Mouse (Mus musculus) kidney, adult 2 months (tissue): ENCODE measurements around the gene Cped1.

Experiments
- CTCF ChIP-seq: fragments of 200-500 bp; conservative IDR thresholded peaks from 2 replicates; pipeline ENCODE4 v1.5.1; 2011; ENCODE audit warnings: low read depth, mild to moderate bottlenecking, control low read depth, low read length, moderate library complexity, mixed read lengths; ENCODE audit not compliant: insufficient read depth, insufficient read length
- POLR2A ChIP-seq: fragments of 200-500 bp; IDR thresholded peaks from one replicate; pipeline ENCODE4 v1.6.1; 2011; ENCODE audit warnings: low read depth, low read length, control low read depth

DNA sequence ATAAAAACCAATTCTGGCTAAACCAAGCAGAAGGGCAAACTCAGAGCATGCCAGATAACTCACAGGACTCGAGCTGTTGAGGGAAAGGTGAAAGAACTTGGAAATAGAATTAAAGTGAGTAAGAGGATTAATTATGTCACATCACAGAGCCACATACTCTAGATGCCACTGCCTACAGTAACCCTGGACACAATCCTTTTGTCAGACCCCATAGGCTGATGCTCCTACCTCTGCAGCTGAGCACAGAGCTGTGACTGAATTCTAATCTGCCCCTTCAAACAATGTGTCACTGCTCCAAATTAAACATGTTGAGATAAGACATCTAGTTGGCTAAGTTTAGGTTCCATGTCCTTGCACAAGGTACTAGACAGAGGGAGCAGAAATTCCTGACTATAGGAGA, 176.2 kb downstream of the Cped1 start:
- TF ChIP-seq CTCF, result no peak
- no peak for TF ChIP-seq POLR2A
